Mouse (Mus musculus) fibroblast of lung, adult 2 months (primary cell): ENCODE data around the gene Exoc3l2.

Experiments
- DNase-seq: peaks from one replicate; pipeline ENCODE4 v3.0.0-alpha.2; 2011; ENCODE audit warnings: low read depth

The Exoc3l2 gene

DNA sequence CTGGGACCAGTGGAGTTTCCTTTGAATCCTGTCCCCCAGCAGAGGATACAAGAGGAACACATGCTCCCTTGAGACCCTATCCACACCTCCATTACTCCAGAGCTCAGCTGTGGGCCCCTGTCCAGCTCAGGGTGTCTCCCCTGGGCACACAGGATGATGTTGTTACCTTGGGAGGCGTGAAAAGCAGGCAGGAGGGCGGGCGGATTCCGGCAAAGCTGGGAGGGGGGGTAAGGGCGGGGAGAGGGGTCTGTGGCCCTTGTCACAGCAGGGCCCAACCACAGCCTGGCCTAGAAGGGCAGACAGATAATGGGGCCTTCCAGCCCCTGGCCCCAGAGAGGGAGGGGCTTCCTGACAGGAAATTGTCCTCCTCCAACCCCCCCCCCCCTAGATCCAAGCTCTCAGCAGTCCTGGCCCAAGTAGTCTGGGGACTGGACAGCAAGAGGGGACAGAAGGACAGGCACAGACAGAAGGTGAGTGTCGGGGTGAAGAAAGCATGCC, at the start of gene Exoc3l2:
TSS of gene Exoc3l2 (plus strand) at position 448 of the 498 bp plus-strand sequence.
- no peak for DNase-seq

GRCm38 (mm10) chr7:19413525-19413924, 49.6 kb upstream of the Exoc3l2 start:
- no peak for DNase-seq

GRCm38 (mm10) chr7:19416590-19416989, 46.5 kb upstream of the Exoc3l2 start:
- DNase-seq: no peak

GRCm38 (mm10) chr7:19420121-19420520, 43.0 kb upstream of the Exoc3l2 start:
- DNase-seq: no peak

- DNase-seq: peak; percentile 40
Observed at GRCm38 (mm10) chr7:19420821-19421636, 42.1 kb upstream of the Exoc3l2 start.

DNA sequence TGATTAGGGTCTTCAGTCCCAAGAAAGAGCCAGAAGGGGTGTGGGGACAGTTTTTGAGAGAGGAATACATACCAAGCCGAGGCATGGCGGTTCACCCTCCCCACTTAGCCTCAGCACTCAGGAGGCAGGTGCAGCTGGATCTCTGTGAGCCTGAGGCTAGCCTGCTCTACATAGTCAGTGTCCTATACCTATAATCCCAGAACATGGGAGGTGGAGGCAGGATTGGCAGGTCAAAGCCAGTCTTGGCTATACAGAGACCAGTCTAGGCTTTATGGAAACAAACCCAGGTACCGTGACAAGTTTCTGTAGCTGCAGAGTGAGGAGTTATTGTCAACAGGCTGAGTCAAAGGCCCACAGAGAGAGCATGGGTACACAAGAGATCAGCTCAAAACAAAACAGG, 40.0 kb upstream of the Exoc3l2 start:
- no peak for DNase-seq

GRCm38 (mm10) chr7:19424051-19424450, 39.1 kb upstream of the Exoc3l2 start:
- no peak for DNase-seq

GRCm38 (mm10) chr7:19426349-19426748, 36.8 kb upstream of the Exoc3l2 start:
- DNase-seq: no peak

- no peak for DNase-seq
Observed at GRCm38 (mm10) chr7:19426888-19427287, 36.2 kb upstream of the Exoc3l2 start.

GRCm38 (mm10) chr7:19427999-19428650, 35.0 kb upstream of the Exoc3l2 start:
- DNase-seq: no peak

DNA sequence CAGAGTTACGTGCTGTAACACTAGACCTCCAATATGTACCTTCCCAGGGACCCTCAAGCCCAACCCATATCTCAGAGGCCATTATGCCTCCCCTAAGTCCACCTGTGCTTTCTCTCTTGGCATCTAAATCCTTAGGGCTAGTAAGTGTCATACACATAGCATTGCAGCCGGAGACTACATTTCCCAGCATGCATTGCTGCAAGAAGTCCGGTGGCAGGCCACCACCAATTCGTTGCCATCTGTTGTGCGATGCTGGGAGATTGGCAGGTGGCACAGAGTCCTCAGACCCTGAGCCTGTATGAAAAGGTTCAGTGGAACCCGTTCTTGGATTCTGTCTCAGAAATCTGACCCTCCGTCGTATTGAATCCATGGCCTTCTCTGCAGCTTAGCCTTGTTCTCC, 33.4 kb upstream of the Exoc3l2 start:
- DNase-seq: no peak

- no peak for DNase-seq
Observed at GRCm38 (mm10) chr7:19430402-19430801, 32.7 kb upstream of the Exoc3l2 start.

DNA sequence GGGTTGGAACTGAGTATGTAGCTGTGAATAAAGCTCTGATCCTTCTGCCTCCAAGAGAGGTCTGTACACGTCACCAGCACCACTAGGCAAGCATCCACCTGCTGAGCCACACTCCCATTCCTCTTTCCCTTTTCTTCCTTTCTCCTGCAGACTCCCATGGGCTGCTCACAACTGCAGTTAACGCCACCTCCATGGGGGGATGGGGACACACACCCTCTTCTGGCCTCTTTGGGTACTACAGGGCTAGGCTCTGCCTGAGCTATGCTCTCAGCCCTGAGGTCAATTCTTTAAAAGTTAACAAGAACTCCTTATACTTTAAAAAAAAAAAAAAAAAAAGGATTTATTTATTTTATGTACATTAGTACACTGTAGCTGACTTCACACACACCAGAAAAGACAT, 30.7 kb upstream of the Exoc3l2 start:
- DNase-seq: no peak

DNA sequence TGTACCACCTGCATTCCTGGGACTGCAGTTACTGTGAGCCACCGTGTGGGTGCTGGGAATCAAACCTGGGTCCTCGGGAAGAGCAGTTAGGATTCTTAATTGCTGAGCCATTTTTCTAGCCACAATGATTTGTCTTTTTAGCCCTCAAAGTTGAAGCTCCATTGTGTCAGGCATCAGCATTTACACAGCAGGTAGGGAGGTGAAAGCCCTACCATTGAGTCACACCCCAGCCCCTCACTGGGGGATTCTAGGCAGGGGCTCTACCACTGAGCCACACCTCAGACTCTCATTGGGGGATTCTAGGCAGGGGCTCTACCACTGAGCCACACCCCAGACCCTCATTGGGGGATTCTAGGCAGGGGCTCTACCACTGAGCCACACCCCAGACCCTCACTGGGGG, 26.9 kb upstream of the Exoc3l2 start:
- no peak for DNase-seq

DNA sequence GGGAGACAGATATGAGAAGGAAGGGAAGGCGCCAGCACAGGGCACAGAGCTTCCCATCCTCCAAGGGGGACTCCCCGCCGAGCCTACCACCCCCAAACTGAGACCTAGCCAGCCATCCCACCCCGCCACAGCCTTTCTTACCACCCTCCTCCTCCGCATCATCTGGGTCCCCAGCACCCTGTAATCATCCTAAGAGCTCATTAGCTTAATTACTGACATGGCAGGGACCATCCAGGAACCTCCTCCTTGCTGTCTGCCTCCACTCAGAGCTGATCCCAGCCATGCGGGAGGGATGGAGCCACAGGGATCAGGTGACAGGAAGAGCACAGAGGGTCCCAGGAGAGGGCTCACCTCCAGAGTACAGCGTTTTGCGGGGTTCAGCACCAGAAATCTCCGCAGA, 26.1 kb upstream of the Exoc3l2 start:
- DNase-seq: no peak

DNA sequence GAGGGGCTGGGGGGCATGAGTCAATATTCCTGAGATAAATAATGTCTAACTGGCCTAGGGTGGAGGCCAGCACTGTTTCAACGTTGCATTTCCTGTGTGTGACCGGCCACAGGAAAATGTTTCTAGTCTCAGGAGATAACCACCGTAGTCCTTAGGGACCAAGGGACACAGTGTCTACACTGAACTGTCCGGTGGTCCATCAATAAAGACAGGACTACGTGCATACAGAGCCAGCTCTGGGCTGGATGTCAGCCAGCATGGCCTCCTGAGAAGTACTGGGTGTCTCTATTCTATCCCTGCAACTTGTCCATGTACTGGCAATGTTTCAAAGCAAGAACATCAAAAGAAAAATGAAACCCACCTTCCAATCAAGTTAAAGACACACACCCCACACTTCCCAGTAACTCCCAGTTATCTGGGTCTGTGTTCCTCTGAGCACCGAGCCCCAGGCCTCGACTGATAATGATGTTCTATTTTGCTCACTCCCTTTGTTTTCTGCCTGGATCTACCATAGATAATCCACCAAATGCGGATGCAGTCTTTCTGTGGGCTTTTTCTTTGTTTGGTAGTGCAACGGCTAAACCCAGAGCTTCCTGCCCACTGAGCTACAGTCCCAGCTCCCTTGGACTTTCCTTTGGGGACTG, 21.6 kb upstream of the Exoc3l2 start:
- no peak for DNase-seq

DNA sequence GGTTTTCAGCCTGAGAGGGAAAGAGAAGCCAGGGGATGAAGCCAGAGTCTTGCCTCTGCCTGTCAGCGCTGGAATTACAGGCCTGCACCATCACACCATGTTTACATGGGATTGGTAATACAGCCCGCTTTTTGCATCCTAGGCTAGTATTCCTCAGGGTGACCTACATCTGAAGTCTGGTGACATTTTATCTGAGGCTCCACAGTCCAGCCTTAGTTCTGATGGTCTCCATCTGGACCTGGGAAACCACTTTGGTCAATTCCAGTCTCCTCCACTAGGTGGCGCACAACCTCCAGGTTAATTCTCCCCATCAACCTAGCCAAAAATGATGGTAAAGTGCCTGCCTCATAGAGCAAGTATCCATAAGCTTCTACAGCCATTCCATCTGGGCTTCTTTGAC, 19.8 kb upstream of the Exoc3l2 start:
- DNase-seq: peak; percentile 33

GRCm38 (mm10) chr7:19444801-19445200, 18.3 kb upstream of the Exoc3l2 start:
- no peak for DNase-seq

GRCm38 (mm10) chr7:19447689-19448088, 15.4 kb upstream of the Exoc3l2 start:
- no peak for DNase-seq

DNA sequence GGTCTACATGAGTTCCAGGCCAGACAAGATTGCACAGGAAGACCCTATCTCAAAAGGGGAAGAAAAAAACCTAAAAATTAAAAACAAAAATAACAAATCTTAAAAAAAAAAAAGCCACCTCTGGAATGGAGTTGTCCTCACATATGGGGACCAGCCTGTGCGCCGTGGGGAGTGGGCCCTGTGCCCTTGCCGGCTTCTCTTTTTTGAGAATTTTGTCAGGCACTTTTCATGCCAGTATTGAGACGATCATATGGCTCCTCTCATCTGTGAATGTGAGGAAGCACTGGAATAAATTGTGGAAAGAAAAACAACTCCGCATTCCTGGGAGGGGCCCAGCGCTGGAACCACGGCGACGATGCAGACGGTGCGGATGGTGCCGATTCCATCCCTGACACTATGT, 14.0 kb upstream of the Exoc3l2 start:
- no peak for DNase-seq

GRCm38 (mm10) chr7:19455186-19455585, 7.9 kb upstream of the Exoc3l2 start:
- no peak for DNase-seq

DNA sequence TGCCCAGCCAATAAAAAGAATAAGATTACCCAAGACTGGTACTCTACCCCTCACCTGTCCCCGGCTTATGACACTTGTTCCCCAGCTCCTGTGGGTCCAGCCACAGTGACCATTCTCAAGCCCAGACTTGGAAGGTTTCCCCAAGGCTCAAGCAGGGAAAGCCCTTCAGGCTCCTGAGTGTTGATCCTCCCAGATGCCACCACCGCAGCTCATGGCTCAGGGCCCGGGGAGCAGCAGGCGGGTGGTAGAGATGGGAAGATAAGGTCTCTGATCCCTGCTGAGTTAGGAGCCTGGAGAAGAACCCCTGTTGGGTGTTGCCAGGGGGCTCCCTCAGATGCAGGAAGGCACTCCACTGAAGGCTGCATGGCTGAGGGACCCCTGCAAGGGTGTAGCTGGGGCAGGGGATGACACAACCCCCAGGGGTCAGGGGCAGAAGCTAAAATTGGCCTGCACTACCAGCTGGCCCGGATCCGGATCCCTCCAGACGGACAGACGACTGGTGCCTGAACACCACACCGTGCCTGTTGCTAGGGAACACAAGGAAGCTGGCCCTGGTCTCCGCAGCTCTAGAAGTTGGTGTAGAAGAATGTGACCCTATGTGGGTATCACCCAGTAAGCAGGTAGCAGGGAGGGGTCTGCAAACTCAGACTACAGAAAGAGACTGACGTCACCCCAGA, 7.2 kb upstream of the Exoc3l2 start:
- DNase-seq: no peak
